Mouse (Mus musculus) cerebellum, adult 2 months (tissue): Measurements from ENCODE around the gene Rora.

ENCODE experiments used
- CTCF ChIP-seq: fragments of 200-500 bp; IDR thresholded peaks from 2 replicates; pipeline ENCODE4 v1.5.1; 2011; ENCODE audit warnings: low read depth, mild to moderate bottlenecking, control low read depth, low read length, moderate library complexity, borderline replicate concordance; ENCODE audit not compliant: insufficient read depth
- POLR2A ChIP-seq: fragments of 200-500 bp; IDR thresholded peaks from 2 replicates; pipeline ENCODE4 v1.6.1; 2011; ENCODE audit warnings: low read length, control low read depth, borderline replicate concordance; ENCODE audit not compliant: insufficient read depth

- TF ChIP-seq CTCF, result no peak
- TF ChIP-seq POLR2A, result 0 out of 2 replicates have a peak, but pooled peaks have one; percentile 12
Measured at GRCm38 (mm10) chr9:69125011-69125786, 471.6 kb downstream of the Rora start.
